Mouse (Mus musculus) liver, embryonic 14.5 days (tissue): ENCODE measurements around the gene Rpp40. TPM values are rescaled to one million over a fixed set of nuclear protein-coding genes. Genes with fewer than 3 reads are reported as not detected.

ENCODE experiments used
- ATAC-seq: fragments of 200-750 bp; cut with Nextera tagmentation; 2 replicates; pipeline ENCODE4 v1.8.0; 2017; ENCODE audit warnings: moderate number of reproducible peaks, mild to moderate bottlenecking, moderate library complexity; ENCODE audit not compliant: insufficient read depth
- DNase-seq, 3 experiments: peaks; one replicate each; pipeline ENCODE4 v3.0.0-alpha.2; 2012 to 2013; ENCODE audit warnings: low read depth in 3 of 3, low spot score in 3 of 3
- H3K27ac ChIP-seq: fragments of 300-500 bp; sonication (generic); 2 replicates; pipeline ENCODE4 v1.5.1; 2014; ENCODE audit warnings: moderate library complexity, mild to moderate bottlenecking, control low read depth, inconsistent platforms
- H3K27me3 ChIP-seq: fragments of 300-500 bp; sonication (generic); 2 replicates; pipeline ENCODE4 v1.6.1; 2014; ENCODE audit warnings: mild to moderate bottlenecking, low read length, moderate library complexity; ENCODE audit not compliant: control insufficient read depth, insufficient read depth
- H3K36me3 ChIP-seq: fragments of 300-500 bp; sonication (generic); replicated peaks from 2 replicates; pipeline ENCODE4 v1.6.1; 2014; ENCODE audit warnings: low read depth; ENCODE audit not compliant: control insufficient read depth, insufficient read depth
- H3K4me1 ChIP-seq, 2 experiments: fragments of 200-500 bp in 1 of 2; fragments of 300-500 bp in 1 of 2; sonication (generic) in 1 of 2; replicated peaks; 2 replicates each; pipeline ENCODE4 v1.6.1; 2012 to 2014; ENCODE audit warnings: antibody characterized with exemption in 1 of 2, inconsistent platforms in 1 of 2, low read length in 1 of 2; ENCODE audit not compliant: control insufficient read depth in 2 of 2, insufficient read depth in 2 of 2
- H3K4me2 ChIP-seq: fragments of 300-500 bp; sonication (generic); 2 replicates; pipeline ENCODE4 v1.6.1; 2014; ENCODE audit warnings: low read depth, mild to moderate bottlenecking, control low read depth, moderate library complexity
- H3K4me3 ChIP-seq, 2 experiments: fragments of 200-500 bp in 1 of 2; fragments of 300-500 bp in 1 of 2; sonication (generic) in 1 of 2; 2 replicates each; pipeline ENCODE4 v1.5.1; 2012 to 2014; ENCODE audit warnings: low read depth in 2 of 2, low read length in 2 of 2, mild to moderate bottlenecking in 2 of 2, control low read depth in 1 of 2, inconsistent platforms in 1 of 2, moderate library complexity in 1 of 2; ENCODE audit not compliant: insufficient read depth in 1 of 2
- H3K9ac ChIP-seq: fragments of 300-500 bp; sonication (generic); replicated peaks from 2 replicates; pipeline ENCODE4 v1.6.1; 2014; ENCODE audit warnings: mild to moderate bottlenecking, control low read depth, moderate library complexity
- H3K9me3 ChIP-seq: fragments of 300-500 bp; sonication (generic); 2 replicates; pipeline ENCODE4 v1.6.1; 2016; ENCODE audit warnings: low read length, mixed read lengths; ENCODE audit not compliant: control insufficient read depth
- CTCF ChIP-seq: IDR thresholded peaks from 2 replicates; pipeline ENCODE4 v1.5.1; 2016; ENCODE audit warnings: antibody characterized with exemption, low read depth, control low read depth
- EP300 ChIP-seq: IDR thresholded peaks from 2 replicates; pipeline ENCODE4 v1.6.1; 2016; ENCODE audit warnings: antibody characterized with exemption, low read depth
- WGBS: fragments of 180-500 bp; shearing (Covaris S2); extraction: QIAGEN DNeasy Blood & Tissue Kit; methylation state at CpG from one replicate; pipeline ENCODE4 v1.1.7; 2014; ENCODE audit not compliant: insufficient replicate concordance; 5-methylcytosine and 5-hydroxymethylcytosine counted together
- polyA plus RNA-seq, 2 experiments: library from polyadenylated mRNA; depleted of rRNA in 1 of 2; stranded (reverse) in 1 of 2; unstranded in 1 of 2; fragments of >200 nt; fragmentation: Nextera tagmentation in 1 of 2; extraction: Ambion mirVana in 1 of 2; gene quantifications; 2 replicates each; pipeline versions ENCODE4 v1.2.1 to v1.2.3; 2012 to 2014

Rpp40 gene
- polyA plus RNA-seq, 2 experiments = 4.3 to 10.3 TPM

- no peak overlapping the region for H3K4me3 ChIP-seq
- WGBS = 39% methylated on average over 1 of the region's 1 CpGs
- no peak overlapping the region for H3K27ac ChIP-seq
- no peak for TF ChIP-seq CTCF
- no peaks in the 10 kb centered on the region for H3K27me3 ChIP-seq
- H3K4me2 ChIP-seq = no peak overlapping the region
- DNase-seq = no peak
- no peaks in the 10 kb centered on the region for H3K9me3 ChIP-seq
- H3K9ac ChIP-seq = no peak overlapping the region
- no peaks in the 10 kb centered on the region; the same call in 1 of the 2 replicates for H3K36me3 ChIP-seq
- ATAC-seq = no peak
- H3K4me1 ChIP-seq = no peaks in the 10 kb centered on the region
Measured at GRCm38 (mm10) chr13:35878282-35878681, 27.9 kb downstream of the Rpp40 start.

- H3K36me3 ChIP-seq = peaks cover 2% of the 10 kb centered on the region
- no peaks in the 10 kb centered on the region for H3K9me3 ChIP-seq
- H3K4me2 ChIP-seq = no peak overlapping the region
- no peak overlapping the region for H3K9ac ChIP-seq
- no peaks in the 10 kb centered on the region; a peak in 1 of 4 replicates for H3K4me1 ChIP-seq
- no peak overlapping the region for H3K27ac ChIP-seq
- DNase-seq = no peak
- 79% methylated on average over 5 of the region's 5 CpGs for WGBS
- no peak overlapping the region for H3K4me3 ChIP-seq
- no peak for TF ChIP-seq CTCF
- TF ChIP-seq EP300 = no peak
- no peaks in the 10 kb centered on the region for H3K27me3 ChIP-seq
- no peak for ATAC-seq
Measured at GRCm38 (mm10) chr13:35875396-35875795, 30.8 kb downstream of the Rpp40 start.

GRCm38 (mm10) chr13:35871107-35871506, 35.1 kb downstream of the Rpp40 start:
- Histone ChIP-seq H3K27ac (no peak overlapping the region), H3K9me3 (no peaks in the 10 kb centered on the region), H3K4me1 (no peaks in the 10 kb centered on the region; a peak in 1 of 4 replicates), H3K27me3 (no peaks in the 10 kb centered on the region), H3K36me3 (peaks cover 2% of the 10 kb centered on the region), H3K4me2 (no peak overlapping the region), H3K4me3 (no peak overlapping the region), H3K9ac (no peak overlapping the region)
- ATAC-seq (no peak), DNase-seq (no peak)
- TF ChIP-seq EP300 (no peak), CTCF (no peak)
- 36% methylated on average over 3 of the region's 3 CpGs for WGBS

- Histone ChIP-seq H3K4me2 (no peak overlapping the region), H3K36me3 (peaks cover 4% of the 10 kb centered on the region), H3K4me3 (no peak overlapping the region), H3K4me1 (no peaks in the 10 kb centered on the region; a peak in 1 of 4 replicates), H3K27me3 (no peaks in the 10 kb centered on the region), H3K9ac (no peak overlapping the region), H3K27ac (no peak overlapping the region), H3K9me3 (no peaks in the 10 kb centered on the region)
- ATAC-seq (peak; percentile 37; the same call in 1 of the 2 replicates), DNase-seq (no peak)
- WGBS = 53% methylated on average over 8 of the region's 8 CpGs
- TF ChIP-seq EP300 (no peak), CTCF (no peak)
Measured at GRCm38 (mm10) chr13:35870659-35871058, 35.5 kb downstream of the Rpp40 start.

GRCm38 (mm10) chr13:35860916-35861315, 45.2 kb downstream of the Rpp40 start:
- 82% methylated on average over 8 of the region's 8 CpGs for WGBS
- DNase-seq (no peak), ATAC-seq (no peak)
- Histone ChIP-seq H3K4me2 (no peak overlapping the region), H3K9me3 (no peaks in the 10 kb centered on the region), H3K36me3 (peaks cover 8% of the 10 kb centered on the region), H3K4me3 (no peak overlapping the region), H3K9ac (no peak overlapping the region), H3K27ac (no peak overlapping the region), H3K27me3 (no peaks in the 10 kb centered on the region), H3K4me1 (no peaks in the 10 kb centered on the region)
- TF ChIP-seq CTCF (no peak), EP300 (no peak)
